Mouse (Mus musculus): ENCODE measurements around the gene Cd68.

Gene Cd68

GRCm38 (mm10) chr11:69695046-69695360 is 29.1 kb upstream of the Cd68 start:
- no peak for DNase-seq (ENCODE audit: low read depth)

- DNase-seq (ENCODE audit: low read depth): no peak
These were observed 27.5 kb upstream of the Cd68 start for GRCm38 (mm10) chr11:69693421-69693965.

GRCm38 (mm10) chr11:69692863-69693262 is 26.9 kb upstream of the Cd68 start:
- DNase-seq (ENCODE audit: low read depth): no peak

- DNase-seq (ENCODE audit: low read depth): no peak
These were observed 26.4 kb upstream of the Cd68 start for GRCm38 (mm10) chr11:69692196-69692811.

GRCm38 (mm10) chr11:69689891-69690290 is 23.9 kb upstream of the Cd68 start:
- no peak for DNase-seq (ENCODE audit: low read depth)

DNA sequence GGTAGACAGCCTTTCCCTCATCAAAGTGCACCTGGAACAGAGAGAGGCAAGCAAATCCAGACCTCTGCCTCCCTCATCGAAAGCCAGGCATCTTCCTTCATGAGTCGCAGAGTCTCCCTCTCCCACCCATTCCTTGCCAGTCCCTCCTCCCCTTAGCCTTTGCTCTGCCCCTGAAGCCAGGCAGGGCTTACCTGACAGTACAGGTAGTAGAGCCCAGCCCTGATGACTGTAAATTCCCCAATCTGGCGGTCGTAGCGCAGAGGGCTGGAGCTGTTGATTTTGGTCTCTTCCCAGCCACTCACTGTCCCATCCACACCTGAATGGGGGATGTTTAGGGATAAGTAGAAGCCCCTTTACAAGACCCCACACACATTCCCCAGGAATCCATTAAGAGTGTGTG is 21.1 kb upstream of the Cd68 start:
- no peak for DNase-seq (ENCODE audit: low read depth)

DNA sequence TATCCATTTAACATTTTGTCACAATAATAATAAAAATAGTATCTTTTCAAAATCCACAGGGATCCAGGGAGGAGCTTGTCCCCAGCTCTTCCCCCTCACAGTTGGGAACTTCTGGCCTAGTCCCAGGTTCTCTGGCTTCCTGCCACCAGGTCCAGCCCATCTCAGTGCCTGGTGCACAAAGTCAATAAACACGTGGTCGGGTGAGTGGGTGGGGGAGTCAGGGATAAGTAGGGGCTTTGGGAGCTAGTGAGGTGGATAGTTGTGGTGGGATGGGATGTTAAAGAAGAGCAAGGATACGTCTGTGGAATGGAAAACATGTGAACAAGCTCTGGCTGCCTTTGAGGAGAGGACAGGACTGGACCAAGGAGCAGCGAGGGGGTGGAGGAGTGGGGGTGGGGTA is 20.4 kb upstream of the Cd68 start:
- no peak for DNase-seq (ENCODE audit: low read depth)

- no peak for DNase-seq (ENCODE audit: low read depth)
These were observed 19.7 kb upstream of the Cd68 start, which contains the start of gene Tnfsf13 for GRCm38 (mm10) chr11:69685526-69686148. Tnfsf13 (minus strand) TSS chr11:69685784.

DNA sequence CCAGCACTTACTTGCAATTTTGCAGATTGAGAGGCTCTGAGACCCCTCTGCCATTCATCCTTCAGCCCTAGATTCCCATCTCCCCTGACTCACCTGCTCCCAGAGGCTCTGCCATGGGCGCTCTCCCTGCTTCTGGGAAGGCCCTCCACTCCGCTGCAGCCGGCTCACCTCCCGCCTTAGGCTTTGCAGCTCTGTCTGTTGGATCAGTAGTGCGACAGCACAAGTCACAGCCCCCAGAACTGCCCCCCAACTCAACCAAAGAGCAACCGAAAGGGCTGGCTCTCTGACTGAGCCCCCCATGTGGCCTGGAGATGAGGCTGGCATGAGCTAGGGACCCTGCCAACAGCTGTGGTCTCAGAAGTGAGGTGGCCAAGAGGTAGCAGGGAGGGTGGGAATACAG is 19.0 kb upstream of the Cd68 start:
- no peak for DNase-seq (ENCODE audit: low read depth)

- no peak for DNase-seq (ENCODE audit: low read depth)
These were observed 18.3 kb upstream of the Cd68 start for GRCm38 (mm10) chr11:69684128-69684745.

DNA sequence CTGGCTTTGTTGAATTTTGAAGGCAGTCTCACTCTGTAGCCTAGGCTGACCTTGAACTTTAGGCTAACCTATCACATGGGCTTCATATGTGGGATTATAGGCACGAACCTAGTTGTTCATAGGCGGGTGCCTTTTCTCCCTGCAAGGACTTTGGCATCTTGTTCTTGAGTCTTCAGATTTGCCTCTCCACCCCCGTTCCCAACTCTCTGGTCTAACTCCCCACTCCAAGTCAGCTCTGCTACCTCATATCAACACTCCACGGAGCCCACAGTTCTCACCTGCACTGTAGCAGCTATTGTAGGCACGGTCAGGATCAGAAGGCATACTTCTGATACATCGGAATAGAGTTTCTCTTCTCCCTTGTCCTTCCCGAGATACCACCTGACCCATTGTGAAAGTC is 17.6 kb upstream of the Cd68 start:
- no peak for DNase-seq (ENCODE audit: low read depth)

- peak; percentile 93 for DNase-seq (ENCODE audit: low read depth)
These were observed 17.0 kb upstream of the Cd68 start for GRCm38 (mm10) chr11:69682840-69683533.

DNA sequence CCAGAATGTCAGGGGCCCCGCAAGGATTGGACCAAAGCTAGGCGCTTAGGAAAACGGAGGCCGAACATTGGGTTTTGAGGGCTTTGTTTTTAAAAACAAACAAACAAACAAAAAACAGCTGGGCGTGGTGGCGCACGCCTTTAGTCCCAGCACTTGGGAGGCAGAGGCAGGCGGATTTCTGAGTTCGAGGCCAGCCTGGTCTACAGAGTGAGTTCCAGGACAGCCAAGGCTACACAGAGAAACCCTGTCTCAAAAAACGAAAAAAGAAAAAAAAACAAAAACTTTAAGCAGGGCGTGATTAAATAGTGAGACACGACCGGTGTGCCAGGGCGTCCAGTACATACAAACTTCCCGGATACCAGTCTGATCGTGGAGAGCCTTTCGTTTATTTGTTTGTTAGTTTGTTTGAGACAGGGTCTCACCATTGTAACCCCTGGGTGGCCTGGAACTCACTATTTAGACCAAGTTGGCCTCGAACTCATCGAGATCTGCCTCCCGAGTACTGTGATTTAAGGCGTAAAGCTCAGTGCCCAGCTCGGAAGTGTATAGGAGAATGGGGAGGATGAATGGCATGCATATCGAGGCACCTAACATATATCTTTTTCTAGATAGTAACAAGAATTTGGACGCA is 16.4 kb upstream of the Cd68 start:
- DNase-seq (ENCODE audit: low read depth): no peak

GRCm38 (mm10) chr11:69681314-69682208 is 15.6 kb upstream of the Cd68 start, which contains the start of gene Senp3:
Senp3 (minus strand) TSS chr11:69682084.
- peak; percentile 98 for DNase-seq (ENCODE audit: low read depth)

DNA sequence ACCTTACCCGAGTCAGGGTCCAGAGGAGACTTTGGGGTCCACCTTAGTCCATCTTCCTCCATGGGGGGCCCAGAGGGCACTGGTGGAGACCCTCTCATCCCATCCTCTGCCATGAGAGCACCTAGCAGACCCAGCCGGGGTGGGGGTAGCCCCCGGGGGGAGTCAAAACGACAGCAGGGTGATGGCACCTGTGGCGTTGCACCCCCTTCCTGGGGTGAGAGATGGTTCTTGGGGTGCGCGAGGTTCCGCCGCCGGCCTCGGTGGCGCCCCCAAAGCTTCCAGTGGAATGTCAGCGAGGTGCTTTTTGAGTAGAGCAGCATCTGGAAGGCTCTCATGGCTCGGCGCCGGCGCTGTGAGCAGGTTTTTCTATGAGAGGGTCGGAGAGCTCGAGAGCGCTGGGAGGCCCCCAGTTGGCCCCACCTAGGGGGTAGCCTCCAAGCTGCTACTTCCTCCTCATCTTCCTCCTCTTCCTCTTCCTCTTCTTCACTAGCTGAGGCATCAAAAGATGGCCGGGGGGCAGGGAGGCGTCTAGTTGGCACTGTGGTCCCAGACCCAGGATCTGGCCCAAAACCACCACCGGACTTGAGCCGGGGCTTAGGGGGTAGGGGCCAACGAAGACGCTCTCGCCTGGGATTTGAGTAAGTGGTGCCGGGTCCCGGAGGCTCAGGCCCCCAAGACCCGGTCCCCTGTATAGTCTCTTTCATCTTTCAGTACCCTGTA is 14.3 kb upstream of the Cd68 start:
- DNase-seq (ENCODE audit: low read depth): no peak

DNA sequence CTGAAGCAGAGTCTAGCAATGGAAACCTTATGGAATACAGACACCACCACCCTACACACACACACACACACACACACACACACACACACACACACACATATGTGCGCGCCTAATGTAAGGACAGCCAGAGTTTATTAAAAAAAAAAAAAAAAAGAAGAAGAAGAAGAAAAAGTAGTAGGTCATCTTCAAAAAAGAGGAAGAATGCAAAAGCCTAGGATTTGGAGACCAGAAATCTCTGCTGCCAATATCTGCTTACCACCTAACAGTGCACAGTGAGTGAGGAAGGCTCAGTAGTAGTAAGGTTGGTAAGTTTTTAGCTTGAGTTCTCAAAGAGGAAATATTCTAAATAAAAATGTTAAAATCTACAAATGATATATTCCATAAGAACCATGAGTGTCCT is 13.2 kb upstream of the Cd68 start:
- no peak for DNase-seq (ENCODE audit: low read depth)

DNA sequence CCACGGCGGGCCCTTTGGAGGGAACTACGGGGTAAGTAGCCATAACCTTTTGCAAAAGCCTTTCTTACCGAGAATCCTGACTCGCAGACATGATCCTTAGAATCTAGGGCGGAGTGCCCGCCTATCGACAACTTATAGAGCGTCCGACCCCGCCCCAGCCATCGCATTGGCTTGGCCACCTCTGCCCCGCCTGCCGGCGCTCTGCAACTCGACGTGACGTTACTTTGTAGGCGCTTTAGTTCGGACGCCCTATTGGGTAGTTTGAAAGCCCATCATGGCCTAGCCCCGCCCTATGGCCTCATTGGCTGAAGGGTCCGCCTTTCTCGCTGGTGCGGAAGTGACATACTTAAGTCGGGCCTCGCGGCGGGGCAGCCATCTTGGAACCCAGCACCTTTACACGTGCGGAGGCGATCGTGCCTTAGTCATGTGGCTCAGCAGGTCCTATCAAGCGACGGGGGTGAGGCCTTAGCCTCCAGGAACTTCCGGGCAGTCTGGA is 6.3 kb upstream of the Cd68 start, which contains the start of gene Eif4a1:
Gene Eif4a1, minus strand, starts transcription at position 213 of the 496 bp plus-strand sequence.
- DNase-seq (ENCODE audit: low read depth): peak; percentile 100

DNA sequence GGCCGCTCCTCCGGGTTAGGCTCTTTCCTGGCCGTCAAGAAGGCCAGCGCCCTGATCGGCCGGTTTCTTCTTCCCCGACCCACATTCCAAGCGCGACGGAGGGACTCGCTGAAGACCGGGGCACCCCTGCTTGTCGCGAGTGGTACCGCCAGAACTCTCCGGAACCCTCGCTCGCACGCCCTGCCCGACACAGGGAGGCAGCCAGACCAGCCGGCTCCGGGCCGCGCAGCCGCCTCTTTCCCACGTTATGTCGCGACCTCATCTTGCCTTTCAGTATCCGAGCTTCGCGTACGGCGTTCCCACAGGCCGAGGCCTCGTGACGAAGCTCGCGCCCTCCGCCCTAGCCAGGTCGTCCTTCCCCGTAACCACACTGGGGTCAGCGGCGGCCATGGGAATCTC is 5.8 kb upstream of the Cd68 start:
- no peak for DNase-seq (ENCODE audit: low read depth)

- DNase-seq (ENCODE audit: low read depth): peak; percentile 98
These were observed 5.1 kb upstream of the Cd68 start for GRCm38 (mm10) chr11:69670786-69671725.

Data from naive thymus-derived CD4-positive, alpha-beta T cell, adult 2 months (primary cell).